In the genomic region with DNA sequence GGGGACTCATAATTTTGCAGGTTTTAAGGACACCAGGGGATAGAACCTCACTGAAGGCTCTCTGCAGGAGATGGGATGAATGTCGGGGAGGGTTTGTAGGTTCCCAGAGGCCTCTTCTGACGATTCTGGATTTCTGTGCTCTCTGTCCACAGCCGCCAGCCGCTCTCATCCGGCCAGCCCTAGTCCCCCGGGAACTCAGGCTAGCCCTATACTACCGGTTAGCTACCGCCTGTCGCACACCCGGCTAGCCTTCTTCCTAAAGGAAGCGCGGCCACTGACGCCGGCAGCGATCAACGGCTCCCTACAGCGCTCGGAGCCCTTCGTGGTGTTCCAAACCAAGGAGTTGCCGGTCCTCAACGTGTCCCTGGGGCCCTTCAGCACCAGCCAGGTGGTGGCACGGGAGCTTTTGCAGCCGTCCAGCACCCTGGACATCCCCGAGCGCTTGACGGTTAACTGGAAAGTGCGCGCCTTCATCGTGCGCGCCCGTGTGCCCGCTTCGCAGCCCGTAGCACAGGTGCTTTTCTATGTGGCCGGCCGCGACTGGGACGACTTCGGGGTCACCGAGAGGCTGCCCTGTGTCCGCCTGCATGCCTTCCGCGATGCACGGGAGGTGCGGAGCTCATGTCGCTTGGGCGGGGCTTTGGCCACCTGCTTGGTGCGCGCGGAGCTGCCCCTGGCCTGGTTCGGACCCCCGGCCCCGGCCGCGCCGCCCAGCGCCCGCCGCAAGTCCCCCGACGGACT, we compare ENCODE assay signal across 9 mouse cellular contexts. TPM values are rescaled to one million over a fixed set of nuclear protein-coding genes. Genes with fewer than 3 reads are reported as not detected.
DNase-seq lines count a peak whose midpoint lies in the region; ATAC-seq lines count a peak whose summit lies in the region.
"Had no signal": no experiment of that assay in that cellular context is flagged by ENCODE, and none has a peak within 500 bp of the region (broad histone marks: within the 10 kb centered on the region; RNA-seq: fewer than 3 reads in every experiment).

No protein-coding gene starts in this region.

- H3K9me3 ChIP-seq in neural tube, embryonic 11.5 days (ENCODE audit: control insufficient read depth, low read length), result no peaks in the 10 kb centered on the region
- H3K9me3 ChIP-seq in forebrain, embryonic 16.5 days (ENCODE audit: control insufficient read depth, low read length), result no peaks in the 10 kb centered on the region
- no peaks in the 10 kb centered on the region for H3K9me3 ChIP-seq in limb, embryonic 15.5 days
- H3K9me3 ChIP-seq in stomach, embryonic 16.5 days (replicated peaks; ENCODE audit: control insufficient read depth, low read length), result no peaks in the 10 kb centered on the region

- WGBS in neural tube, embryonic 11.5 days, result 1% methylated on average over 53 of the region's 62 CpGs
- 1% methylated on average over 61 of the region's 62 CpGs for WGBS in forebrain, embryonic 16.5 days
- 1% methylated on average over 59 of the region's 62 CpGs for WGBS in limb, embryonic 15.5 days
- WGBS in stomach, embryonic 16.5 days, result 2% methylated on average over 62 of the region's 62 CpGs

- ATAC-seq in neural tube, embryonic 11.5 days (ENCODE audit: insufficient read depth, low FRiP score, low TSS enrichment), result no peak
- ATAC-seq in forebrain, embryonic 16.5 days, result no peak
- ATAC-seq in limb, embryonic 15.5 days (ENCODE audit: insufficient number of reproducible peaks, low FRiP score, low TSS enrichment, low read depth), result no peak
- ATAC-seq in stomach, embryonic 16.5 days (ENCODE audit: insufficient read depth, low FRiP score), result no peak

- peak; percentile 33 for DNase-seq in neural tube, embryonic 11.5 days (ENCODE audit: low spot score)
- DNase-seq in neural tube, embryonic 10.5 days (ENCODE audit: extremely low spot score, low spot score), result no peak
- DNase-seq in layer of hippocampus, adult 9-10 months (ENCODE audit: low spot score), result no peak
- no peak for DNase-seq in thymus, postnatal 36 days
- DNase-seq: adrenal gland, postnatal 10 days; thymus, postnatal 25 days had no signal

- no peak overlapping the region for H3K27ac ChIP-seq in neural tube, embryonic 11.5 days (ENCODE audit: low read depth, low read length)
- no peak overlapping the region for H3K27ac ChIP-seq in forebrain, embryonic 16.5 days (ENCODE audit: low read length)
- no peak overlapping the region for H3K27ac ChIP-seq in limb, embryonic 15.5 days
- H3K27ac ChIP-seq in stomach, embryonic 16.5 days (ENCODE audit: low read length), result no peak overlapping the region

- H3K9ac ChIP-seq in neural tube, embryonic 11.5 days (ENCODE audit: low read length), result no peak overlapping the region
- peak overlapping the region; percentile 65 for H3K9ac ChIP-seq in forebrain, embryonic 16.5 days (replicated peaks; ENCODE audit: low read depth, low read length)
- H3K9ac ChIP-seq in limb, embryonic 15.5 days, result no peak overlapping the region
- H3K9ac ChIP-seq in stomach, embryonic 16.5 days (ENCODE audit: low read length), result no peak overlapping the region

- peaks cover 9% of the 10 kb centered on the region; the same call in 1 of the 2 replicates for H3K4me1 ChIP-seq in neural tube, embryonic 11.5 days (ENCODE audit: control insufficient read depth, insufficient read depth, low read length)
- peaks cover 9% of the 10 kb centered on the region for H3K4me1 ChIP-seq in forebrain, embryonic 16.5 days (replicated peaks; ENCODE audit: control insufficient read depth, insufficient read depth, low read length)
- peaks cover 9% of the 10 kb centered on the region for H3K4me1 ChIP-seq in limb, embryonic 15.5 days
- H3K4me1 ChIP-seq in stomach, embryonic 16.5 days (ENCODE audit: control insufficient read depth, insufficient read depth, low read length), result 0 out of 2 replicates have a peak, but pooled peaks cover 3% of the 10 kb centered on the region

- H3K4me3 ChIP-seq in neural tube, embryonic 11.5 days (ENCODE audit: low read depth, low read length), result peak overlapping the region; percentile 34
- H3K4me3 ChIP-seq in forebrain, embryonic 16.5 days (replicated peaks; ENCODE audit: low read length), result peak overlapping the region; percentile 60
- peak overlapping the region; percentile 29 for H3K4me3 ChIP-seq in limb, embryonic 15.5 days
- peak overlapping the region; percentile 26 for H3K4me3 ChIP-seq in stomach, embryonic 16.5 days (replicated peaks; ENCODE audit: low read length)

- no peaks in the 10 kb centered on the region; the same call in 1 of the 2 replicates for H3K36me3 ChIP-seq in neural tube, embryonic 11.5 days (ENCODE audit: control insufficient read depth, insufficient read depth, low read length)
- no peaks in the 10 kb centered on the region for H3K36me3 ChIP-seq in forebrain, embryonic 16.5 days (ENCODE audit: control insufficient read depth, insufficient read depth)
- H3K36me3 ChIP-seq in limb, embryonic 15.5 days, result no peaks in the 10 kb centered on the region
- H3K36me3 ChIP-seq in stomach, embryonic 16.5 days (ENCODE audit: control insufficient read depth, insufficient read depth, low read length), result no peaks in the 10 kb centered on the region

- peaks cover 39% of the 10 kb centered on the region for H3K27me3 ChIP-seq in neural tube, embryonic 11.5 days (ENCODE audit: control insufficient read depth, insufficient read depth, low read length)
- H3K27me3 ChIP-seq in forebrain, embryonic 16.5 days (replicated peaks; ENCODE audit: control insufficient read depth, insufficient read depth, low read length), result peaks cover 40% of the 10 kb centered on the region
- H3K27me3 ChIP-seq in limb, embryonic 15.5 days, result peaks cover 69% of the 10 kb centered on the region
- peaks cover 48% of the 10 kb centered on the region for H3K27me3 ChIP-seq in stomach, embryonic 16.5 days (ENCODE audit: control insufficient read depth, insufficient read depth, low read length)

- peak overlapping the region; percentile 62 for H3K4me2 ChIP-seq in neural tube, embryonic 11.5 days (ENCODE audit: low read depth)
- H3K4me2 ChIP-seq in forebrain, embryonic 16.5 days (ENCODE audit: low read length), result peak overlapping the region; percentile 79
- H3K4me2 ChIP-seq in limb, embryonic 15.5 days, result peak overlapping the region; percentile 41
- peak overlapping the region; percentile 53 for H3K4me2 ChIP-seq in stomach, embryonic 16.5 days (ENCODE audit: low read depth, low read length)

RNA-seq across cellular contexts. Expression of a gene that starts 45.6 kb away (rescaled TPM):
- 5.4 and 6.4 TPM in 2 replicates for polyA plus RNA-seq in neural tube, embryonic 11.5 days (2014; fragmentation: Nextera tagmentation; extraction: Ambion mirVana)
- polyA plus RNA-seq in forebrain, embryonic 16.5 days (2015; fragmentation: Nextera tagmentation; extraction: Ambion mirVana), result 0.82 and 1.4 TPM in 2 replicates
- polyA plus RNA-seq in limb, embryonic 15.5 days (2015; fragmentation: Nextera tagmentation; extraction: Ambion mirVana), result 0.56 and 0.67 TPM in 2 replicates
- 0.31 and 0.39 TPM in 2 replicates for polyA plus RNA-seq in stomach, embryonic 16.5 days (2015; fragmentation: Nextera tagmentation; extraction: Ambion mirVana)
